ENCODE assay signal across 34 mouse cellular contexts in the genomic region with DNA sequence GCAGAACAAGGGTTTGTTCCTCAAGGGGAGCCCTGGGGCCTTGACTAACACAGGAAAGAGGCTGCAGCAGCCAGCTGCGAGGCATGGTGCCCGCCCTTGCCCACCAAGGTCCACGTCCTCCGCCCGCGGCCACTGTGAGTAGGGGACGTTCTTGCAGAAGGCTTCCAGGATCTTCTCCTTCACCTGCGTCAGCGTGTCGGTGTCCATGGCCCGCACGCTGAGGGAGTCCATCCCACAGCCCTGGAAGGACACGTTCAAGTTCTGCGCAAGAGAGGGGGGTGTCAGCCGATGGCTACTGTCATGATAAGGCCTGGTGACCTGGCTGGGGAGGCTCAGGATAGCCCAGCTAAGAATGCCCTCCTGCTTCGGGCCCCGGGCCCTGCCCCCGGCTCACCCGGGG. TPM values are rescaled to one million over a fixed set of nuclear protein-coding genes. Genes with fewer than 3 reads are reported as not detected.
A peak's percentile ranks its signal among the peaks of the same experiment; 100 is the strongest.
DNase-seq lines count a peak whose midpoint lies in the region; ATAC-seq and TF ChIP-seq lines count a peak whose summit lies in the region.
"Had no signal": no experiment of that assay in that cellular context is flagged by ENCODE, and none has a peak within 500 bp of the region (broad histone marks: within the 10 kb centered on the region; RNA-seq: fewer than 3 reads in every experiment).

No protein-coding gene starts in this region.

- H3K36me3 ChIP-seq in lung, embryonic 15.5 days: peaks cover 48% of the 10 kb centered on the region
- peaks cover 24% of the 10 kb centered on the region for H3K36me3 ChIP-seq in embryonic facial prominence, embryonic 15.5 days
- H3K36me3 ChIP-seq: forebrain, embryonic 12.5 days; forebrain, embryonic 15.5 days; heart, embryonic 15.5 days had no signal

- H3K4me2 ChIP-seq in lung, embryonic 15.5 days: no peak overlapping the region
- H3K4me2 ChIP-seq in embryonic facial prominence, embryonic 15.5 days (replicated peaks): no peak overlapping the region
- H3K4me2 ChIP-seq: forebrain, embryonic 12.5 days; forebrain, embryonic 15.5 days; heart, embryonic 12.5 days; heart, embryonic 15.5 days; hindbrain, embryonic 14.5 days had no signal

- H3K9ac ChIP-seq in lung, embryonic 15.5 days: no peak overlapping the region
- H3K9ac ChIP-seq in embryonic facial prominence, embryonic 15.5 days: no peak overlapping the region
- H3K9ac ChIP-seq: forebrain, embryonic 12.5 days; forebrain, embryonic 15.5 days; heart, embryonic 12.5 days; heart, embryonic 15.5 days; hindbrain, embryonic 14.5 days had no signal

- TF ChIP-seq CTCF in gastrocnemius, adult 2 months (IDR thresholded peaks at IDR 0.05): no peak
- TF ChIP-seq CTCF in lung, adult 2 months (IDR thresholded peaks at IDR 0.05; ENCODE audit: insufficient read depth, low read length): no peak

- ATAC-seq in lung, embryonic 15.5 days (ENCODE audit: borderline replicate concordance, extremely low read depth, low FRiP score, low TSS enrichment): no peak
- no peak for ATAC-seq in embryonic facial prominence, embryonic 15.5 days (ENCODE audit: insufficient number of reproducible peaks, low FRiP score, low TSS enrichment, low read depth)
- ATAC-seq: CD4-positive, CD25-positive, alpha-beta regulatory T cell, adult 4 months; forebrain, embryonic 15.5 days; hindbrain, postnatal 0 days; inflammation-experienced regulatory T-cells, adult 6 months; intestine, embryonic 16.5 days had no signal

- intact Hi-C loops in gastrocnemius, adult 2 months (cut with DNase I): no loop called here

- H3K4me1 ChIP-seq in lung, embryonic 15.5 days: peaks cover 47% of the 10 kb centered on the region
- peaks cover 27% of the 10 kb centered on the region for H3K4me1 ChIP-seq in lung, adult 2 months (ENCODE audit: control insufficient read depth, insufficient read depth, low read length)
- peaks cover 70% of the 10 kb centered on the region for H3K4me1 ChIP-seq in embryonic facial prominence, embryonic 15.5 days

- H3K4me3 ChIP-seq in gastrocnemius, adult 2 months: no peak overlapping the region
- no peak overlapping the region for H3K4me3 ChIP-seq in lung, embryonic 15.5 days
- H3K4me3 ChIP-seq in lung, adult 2 months (replicated peaks; ENCODE audit: extremely low read depth, low read depth, low read length): no peak overlapping the region
- no peak overlapping the region for H3K4me3 ChIP-seq in embryonic facial prominence, embryonic 15.5 days (replicated peaks)
- H3K4me3 ChIP-seq: forebrain, embryonic 12.5 days; forebrain, embryonic 15.5 days; heart, embryonic 12.5 days; heart, embryonic 15.5 days had no signal

- H3K9me3 ChIP-seq in lung, embryonic 15.5 days: no peaks in the 10 kb centered on the region
- no peaks in the 10 kb centered on the region for H3K9me3 ChIP-seq in embryonic facial prominence, embryonic 15.5 days (replicated peaks)
- H3K9me3 ChIP-seq: forebrain, embryonic 12.5 days; forebrain, embryonic 15.5 days; heart, embryonic 12.5 days; heart, embryonic 15.5 days had no signal

- DNase-seq in gastrocnemius, adult 2 months: no peak
- DNase-seq in gastrocnemius, postnatal 25 days: no peak
- no peak for DNase-seq in lung, adult 2 months
- no peak for DNase-seq in frontal cortex, adult 2 months (ENCODE audit: extremely low spot score in 1 of 2, low spot score in 1 of 2)
- DNase-seq: adrenal gland, adult 2 months; adrenal gland, postnatal 14 days; cerebellum, adult 11 months; cerebellum, adult 8-10 months; cerebellum, postnatal 25 days; embryo, embryonic 11 days; gastrocnemius, postnatal 14 days; heart, postnatal 10 days; heart, postnatal 4 days; kidney, adult 18-20 months had no signal

- H3K27me3 ChIP-seq in lung, embryonic 15.5 days: no peaks in the 10 kb centered on the region
- no peaks in the 10 kb centered on the region for H3K27me3 ChIP-seq in embryonic facial prominence, embryonic 15.5 days
- H3K27me3 ChIP-seq: forebrain, embryonic 15.5 days had no signal

- TF ChIP-seq POLR2A in lung, adult 2 months (IDR thresholded peaks at IDR 0.05; ENCODE audit: borderline replicate concordance, extremely low read depth, low read depth, low read length): no peak

- H3K27ac ChIP-seq in gastrocnemius, adult 2 months: peak overlapping the region; percentile 89
- peak overlapping the region; percentile 72 for H3K27ac ChIP-seq in lung, embryonic 15.5 days
- peak overlapping the region; percentile 28; the same call in 1 of the 2 replicates for H3K27ac ChIP-seq in embryonic facial prominence, embryonic 15.5 days (replicated peaks)
- H3K27ac ChIP-seq: forebrain, embryonic 12.5 days; forebrain, embryonic 15.5 days; hindbrain, embryonic 14.5 days; hindbrain, postnatal 0 days had no signal

- WGBS in lung, embryonic 15.5 days: 89% methylated on average over 19 of the region's 19 CpGs
- 93% methylated on average over 19 of the region's 19 CpGs for WGBS in lung, adult 2 months
- WGBS in embryonic facial prominence, embryonic 15.5 days: 92% methylated on average over 19 of the region's 19 CpGs

RNA-seq across cellular contexts. Expression of gene H1foo, which starts 15.6 kb away (rescaled TPM):
- not detected for total RNA-seq in gastrocnemius, adult 2 months (2021)
- not detected for total RNA-seq in gastrocnemius, postnatal 25 days (2021)
- not detected in 2 replicates for polyA plus RNA-seq in lung, embryonic 15.5 days (2015; fragmentation: Nextera tagmentation; extraction: Ambion mirVana)
- polyA plus RNA-seq in lung, adult 2 months (2012; rRNA removed): not detected in 2 replicates
- not detected in 2 replicates for polyA plus RNA-seq in embryonic facial prominence, embryonic 15.5 days (2015; fragmentation: Nextera tagmentation; extraction: Ambion mirVana)
- polyA plus RNA-seq in frontal cortex, adult 2 months (2012; rRNA removed): not detected in 2 replicates
- total RNA-seq: adrenal gland, adult 2 months; adrenal gland, postnatal 14 days; adrenal gland, postnatal 4 days; gastrocnemius, adult 18-20 months; gastrocnemius, postnatal 14 days; heart, adult 8-10 months; heart, postnatal 10 days; heart, postnatal 4 days; MEL had no signal
- polyA plus RNA-seq: adrenal gland, adult 2 months; C2C12; CD4-positive, CD25-positive, alpha-beta regulatory T cell, adult 4 months; cortical plate, adult 2 months; embryonic facial prominence, embryonic 11.5 days; embryonic facial prominence, embryonic 14.5 days; forebrain, embryonic 12.5 days; forebrain, embryonic 15.5 days; heart, embryonic 12.5 days; heart, embryonic 15.5 days; hindbrain, embryonic 11.5 days; hindbrain, embryonic 14.5 days; hindbrain, postnatal 0 days; inflammation-experienced regulatory T-cells, adult 6 months; intestine, embryonic 16.5 days had no signal

RNA-seq across cellular contexts. Expression of gene Rho, which starts 28.8 kb away (rescaled TPM):
- under 1 TPM in 1 of 2 experiments, not detected in 1; 0.06 TPM for total RNA-seq in gastrocnemius, adult 2 months (2021)
- under 1 TPM in 1 of 2 experiments, not detected in 1; 0.20 TPM for total RNA-seq in gastrocnemius, postnatal 25 days (2021)
- polyA plus RNA-seq in lung, embryonic 15.5 days (2015; fragmentation: Nextera tagmentation; extraction: Ambion mirVana): 0.20 and 0.35 TPM in 2 replicates
- 1.0 and 1.3 TPM in 2 replicates for polyA plus RNA-seq in lung, adult 2 months (2012; rRNA removed)
- polyA plus RNA-seq in embryonic facial prominence, embryonic 15.5 days (2015; fragmentation: Nextera tagmentation; extraction: Ambion mirVana): 0.12 and 0.53 TPM in 2 replicates
- 0.86 and 1.6 TPM in 2 replicates for polyA plus RNA-seq in frontal cortex, adult 2 months (2012; rRNA removed)
- total RNA-seq: heart, adult 8-10 months; MEL had no signal
- polyA plus RNA-seq: CD4-positive, CD25-positive, alpha-beta regulatory T cell, adult 4 months; heart, embryonic 15.5 days had no signal

RNA-seq across cellular contexts. Expression of gene Plxnd1, which starts 34.5 kb away (rescaled TPM):
- total RNA-seq in gastrocnemius, adult 2 months (2021): 10 to 100 TPM; 14.7 to 26.7 TPM
- total RNA-seq in gastrocnemius, postnatal 25 days (2021): 10 to 100 TPM; 25.7 TPM
- 49.2 and 53.5 TPM in 2 replicates for polyA plus RNA-seq in lung, embryonic 15.5 days (2015; fragmentation: Nextera tagmentation; extraction: Ambion mirVana)
- 146 and 185 TPM in 2 replicates for polyA plus RNA-seq in lung, adult 2 months (2012; rRNA removed)
- 29.4 and 33.5 TPM in 2 replicates for polyA plus RNA-seq in embryonic facial prominence, embryonic 15.5 days (2015; fragmentation: Nextera tagmentation; extraction: Ambion mirVana)
- polyA plus RNA-seq in frontal cortex, adult 2 months (2012; rRNA removed): 56.5 and 73.7 TPM in 2 replicates

Comparison
In these comparisons a context has a peak if more than half of its experiments do, and no peak if none do; other contexts are left out.
1. H3K27ac ChIP-seq: peak in every context shown above with its lines; median percentile 89 in gastrocnemius, adult 2 months; 72 in lung, embryonic 15.5 days; 28 in embryonic facial prominence, embryonic 15.5 days.